8 mouse cellular contexts compared by ENCODE assay signal in genomic region chr19:45472691-45473520, GRCm38 (mm10).
DNase-seq lines count a peak whose midpoint lies in the region; ATAC-seq lines count a peak whose summit lies in the region.

No protein-coding gene starts in this region.

- peak; percentile 75 for ATAC-seq in granulocyte monocyte progenitor cell, adult 5-6 weeks (replicated peaks; ENCODE audit: poor library complexity, severe bottlenecking)

- intact Hi-C loops in heart, postnatal 10 days (cut with DNase I) = no loop called here
- intact Hi-C loops in heart, postnatal 36 days (cut with DNase I) = no loop called here

- peak; percentile 19 to 25 for DNase-seq in heart, postnatal 10 days
- DNase-seq in heart, postnatal 4 days = no peak
- DNase-seq in right cerebral cortex, adult 2 months (ENCODE audit: low spot score in 2 of 2) = peak; percentile 56 to 59
- DNase-seq in right cerebral cortex, postnatal 14 days = no peak
- DNase-seq in skeletal muscle tissue, adult 2 months (ENCODE audit: low read depth, low spot score) = peak; percentile 45
- no peak for DNase-seq in urinary bladder, postnatal 25 days (ENCODE audit: low spot score)
- DNase-seq in heart, postnatal 36 days = no peak

Comparison
In these comparisons a context has a peak if more than half of its experiments do, and no peak if none do; other contexts are left out.
1. DNase-seq: peak in heart, postnatal 10 days (2 of 2), right cerebral cortex, adult 2 months (2 of 2) and skeletal muscle tissue, adult 2 months (single experiment); none in heart, postnatal 4 days (single experiment), right cerebral cortex, postnatal 14 days (single experiment), urinary bladder, postnatal 25 days (single experiment) and heart, postnatal 36 days (0 of 2).